Mouse (Mus musculus): Measurements from ENCODE around the gene Rps24.
A peak's percentile ranks its signal among the peaks of the same experiment; 100 is the strongest.

Rps24 gene

DNA sequence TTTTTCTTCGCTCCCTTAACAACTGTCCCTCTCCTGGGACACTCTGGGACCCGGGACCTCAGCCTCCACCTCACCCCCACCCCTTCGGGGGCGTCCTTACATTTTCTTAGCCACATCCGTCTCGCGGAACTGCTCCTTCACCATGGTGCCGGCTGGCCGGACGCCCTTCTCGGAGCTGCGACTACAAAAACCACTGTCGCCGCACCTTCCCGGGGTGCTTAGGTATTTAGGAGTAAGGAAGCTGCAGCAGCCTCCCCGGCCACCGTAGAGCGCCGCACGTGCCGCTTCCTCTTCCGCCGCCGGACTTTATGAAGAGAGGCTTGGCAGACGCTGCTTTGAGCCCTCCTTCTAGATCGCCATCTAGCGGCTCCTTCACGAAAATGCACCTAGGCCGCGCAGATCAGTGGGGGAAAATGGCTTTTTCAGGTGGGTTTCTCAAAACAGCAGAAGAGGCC lies at the start of gene Rps24, which contains the start of gene Polr3a:
Gene Rps24, plus strand, starts transcription at position 353 of the 455 bp plus-strand sequence.
Gene Polr3a, minus strand, starts transcription at position 286 of the 455 bp plus-strand sequence.
- peak; percentile 35; the same call in 1 of the 2 replicates for TF ChIP-seq GATA4 (IDR thresholded peaks at IDR 0.05; ENCODE audit: insufficient replicate concordance, low read length)

GRCm38 (mm10) chr14:24458191-24458590 lies 28.7 kb upstream of the Rps24 start:
- TF ChIP-seq GATA4 (IDR thresholded peaks at IDR 0.05; ENCODE audit: insufficient replicate concordance, low read length), result no peak

DNA sequence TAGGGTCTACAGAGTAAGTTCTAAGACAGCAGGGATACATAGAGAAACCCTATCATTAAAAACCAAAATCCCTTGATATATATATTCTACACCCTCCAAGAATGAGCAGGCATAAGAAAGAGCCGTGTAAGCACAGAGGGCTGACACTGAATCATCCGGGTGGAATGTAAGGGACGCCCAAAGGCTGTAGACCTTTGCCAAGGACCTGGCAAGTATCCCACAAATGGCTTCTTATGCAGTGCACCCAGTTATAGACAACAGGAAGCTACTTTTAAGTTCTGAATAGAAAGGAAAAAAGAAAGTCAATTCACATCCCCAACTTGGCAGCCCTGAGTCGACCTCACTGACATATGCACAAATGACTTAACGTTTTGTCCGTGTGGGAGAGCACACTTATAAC lies 18.1 kb upstream of the Rps24 start:
- TF ChIP-seq GATA4 (IDR thresholded peaks at IDR 0.05; ENCODE audit: insufficient replicate concordance, low read length), result no peak

DNA sequence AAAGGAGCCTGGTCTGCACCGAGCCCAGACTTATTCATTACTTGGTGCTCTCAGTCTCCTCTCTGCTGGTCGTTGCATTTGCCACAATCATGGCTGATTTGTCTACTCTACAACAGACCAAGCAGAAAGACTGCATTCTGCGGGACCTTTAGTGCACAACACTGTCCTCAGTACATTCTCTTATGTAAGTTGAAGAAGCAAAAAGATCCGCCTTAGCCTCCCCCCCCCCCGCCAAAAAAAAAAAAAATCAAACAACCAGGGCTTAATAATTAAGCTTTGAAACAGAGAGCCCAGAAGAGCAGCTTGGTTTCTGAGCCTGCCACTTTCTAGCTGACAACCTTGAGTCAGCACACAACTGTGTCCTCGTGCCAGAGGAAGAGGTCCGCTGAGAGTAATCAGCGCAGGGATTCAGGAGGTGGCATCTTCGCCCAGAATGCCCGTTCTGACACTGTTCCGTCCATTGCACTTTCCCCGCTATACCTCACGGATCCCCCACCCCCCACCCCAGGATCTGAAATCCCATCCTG lies 621 bp upstream of the Rps24 start:
- TF ChIP-seq GATA4 (IDR thresholded peaks at IDR 0.05; ENCODE audit: insufficient replicate concordance, low read length), result no peak

- peak; percentile 29; the same call in 1 of the 2 replicates for TF ChIP-seq GATA4 (IDR thresholded peaks at IDR 0.05; ENCODE audit: insufficient replicate concordance, low read length)
These were observed 3.7 kb downstream of the Rps24 start for GRCm38 (mm10) chr14:24490468-24491265.

- TF ChIP-seq GATA4 (IDR thresholded peaks at IDR 0.05; ENCODE audit: insufficient replicate concordance, low read length), result no peak
These were observed 4.5 kb downstream of the Rps24 start for GRCm38 (mm10) chr14:24491266-24491981.

- TF ChIP-seq GATA4 (IDR thresholded peaks at IDR 0.05; ENCODE audit: insufficient replicate concordance, low read length), result no peak
These were observed 6.3 kb downstream of the Rps24 start for GRCm38 (mm10) chr14:24493256-24493655.

- no peak for TF ChIP-seq GATA4 (IDR thresholded peaks at IDR 0.05; ENCODE audit: insufficient replicate concordance, low read length)
These were observed 9.6 kb downstream of the Rps24 start for GRCm38 (mm10) chr14:24496507-24496906.

DNA sequence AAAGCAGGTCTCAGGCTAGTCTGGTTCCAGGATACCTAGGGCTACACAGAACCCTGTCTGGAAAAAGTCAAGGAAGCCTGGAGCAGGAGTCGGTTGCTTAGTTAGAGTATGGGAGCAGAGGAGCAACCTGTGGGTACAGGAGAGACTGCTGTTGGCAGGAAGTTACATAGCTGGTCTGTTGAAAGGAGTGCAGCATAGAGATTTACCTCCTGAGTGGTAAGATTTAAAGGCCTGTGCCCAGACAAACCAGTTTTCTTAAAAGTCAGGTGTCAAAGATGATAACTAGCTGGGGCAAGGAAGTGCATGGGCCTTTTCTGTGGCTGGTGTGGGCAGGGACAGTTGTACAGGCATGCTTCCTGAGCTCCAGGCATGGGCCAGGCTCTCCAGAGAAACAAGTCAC lies 10.5 kb downstream of the Rps24 start:
- TF ChIP-seq GATA4 (IDR thresholded peaks at IDR 0.05; ENCODE audit: insufficient replicate concordance, low read length), result no peak

- no peak for TF ChIP-seq GATA4 (IDR thresholded peaks at IDR 0.05; ENCODE audit: insufficient replicate concordance, low read length)
These were observed 11.8 kb downstream of the Rps24 start for GRCm38 (mm10) chr14:24498561-24499255.

- TF ChIP-seq GATA4 (IDR thresholded peaks at IDR 0.05; ENCODE audit: insufficient replicate concordance, low read length), result no peak
These were observed 12.6 kb downstream of the Rps24 start for GRCm38 (mm10) chr14:24499478-24499877.

GRCm38 (mm10) chr14:24500091-24500844 lies 13.3 kb downstream of the Rps24 start:
- peak; percentile 66; the same call in 1 of the 2 replicates for TF ChIP-seq GATA4 (IDR thresholded peaks at IDR 0.05; ENCODE audit: insufficient replicate concordance, low read length)

GRCm38 (mm10) chr14:24500845-24501186 lies 13.9 kb downstream of the Rps24 start:
- TF ChIP-seq GATA4 (IDR thresholded peaks at IDR 0.05; ENCODE audit: insufficient replicate concordance, low read length), result no peak

DNA sequence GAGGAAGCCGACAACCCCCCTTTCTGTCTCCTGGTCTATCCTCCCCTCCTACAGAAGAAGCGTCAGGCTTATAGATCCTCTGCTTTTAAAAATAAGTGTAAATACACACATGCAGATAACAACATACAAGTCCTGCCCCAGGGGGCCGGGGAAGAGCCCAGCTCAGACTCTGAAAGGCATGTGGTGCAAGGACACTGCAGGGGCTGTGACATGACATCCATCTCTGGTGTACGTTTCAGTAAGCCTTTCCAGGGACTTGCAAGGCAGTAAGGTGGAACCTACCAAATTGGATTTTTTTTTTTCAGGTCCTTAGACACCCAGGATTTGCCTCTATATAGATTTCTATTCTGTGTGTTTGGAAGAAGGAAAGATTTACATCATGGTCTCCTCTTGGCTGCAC lies 14.3 kb downstream of the Rps24 start:
- TF ChIP-seq GATA4 (IDR thresholded peaks at IDR 0.05; ENCODE audit: insufficient replicate concordance, low read length), result no peak

All from liver, adult (tissue).